10 mouse cellular contexts compared by ENCODE assay signal in the genomic region with DNA sequence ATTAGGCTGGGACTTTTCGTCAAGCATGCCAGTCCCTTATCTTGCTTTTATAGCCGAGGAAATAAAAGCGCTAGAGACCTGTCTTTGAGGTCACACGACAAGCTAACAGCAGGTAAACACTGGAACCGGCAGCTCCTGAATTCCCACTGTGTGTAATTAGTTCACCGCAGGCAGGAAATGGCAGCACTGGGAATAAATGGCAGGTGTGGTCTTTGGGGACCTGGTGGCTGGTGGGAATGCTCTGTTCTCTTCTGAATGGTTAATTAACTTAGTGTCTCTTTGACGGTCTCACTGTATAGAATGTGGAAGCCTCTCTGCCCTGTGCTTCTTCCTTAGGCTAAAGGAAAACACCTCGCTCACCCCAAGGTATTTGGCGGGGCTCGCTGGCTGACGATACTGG. TPM values are rescaled to one million over a fixed set of nuclear protein-coding genes. Genes with fewer than 3 reads are reported as not detected.
DNase-seq lines count a peak whose midpoint lies in the region; ATAC-seq and TF ChIP-seq lines count a peak whose summit lies in the region.
"Had no signal": no experiment of that assay in that cellular context is flagged by ENCODE, and none has a peak within 500 bp of the region (broad histone marks: within the 10 kb centered on the region; RNA-seq: fewer than 3 reads in every experiment).

No protein-coding gene starts in this region.

- no peak overlapping the region for H3K9ac ChIP-seq in kidney, postnatal 0 days (ENCODE audit: low read depth, low read length)
- H3K9ac ChIP-seq in embryonic facial prominence, embryonic 15.5 days: no peak overlapping the region

- intact Hi-C loops in left cerebral cortex, postnatal 4 days (cut with DNase I): no loop called here

- 0 out of 2 replicates have a peak, but pooled peaks cover 9% of the 10 kb centered on the region for H3K4me1 ChIP-seq in kidney, postnatal 0 days (replicated peaks; ENCODE audit: insufficient read depth, low read length)
- H3K4me1 ChIP-seq in embryonic facial prominence, embryonic 15.5 days: peaks cover 11% of the 10 kb centered on the region

- TF ChIP-seq CTCF in kidney, postnatal 0 days (IDR thresholded peaks at IDR 0.05; ENCODE audit: low read depth): no peak

- no peak for DNase-seq in kidney, postnatal 0 days (ENCODE audit: low spot score)
- DNase-seq in kidney, adult 8-10 months: no peak
- DNase-seq in ES-CJ7 (ENCODE audit: low read depth, low spot score): peak; percentile 67
- DNase-seq in embryo, embryonic 10.5 days (ENCODE audit: low spot score): no peak
- DNase-seq in adrenal gland, postnatal 10 days: no peak
- no peak for DNase-seq in left cerebral cortex, postnatal 4 days

- 16% methylated on average over 11 of the region's 11 CpGs for WGBS in kidney, postnatal 0 days
- WGBS in embryonic facial prominence, embryonic 15.5 days: 25% methylated on average over 11 of the region's 11 CpGs

- no peak overlapping the region for H3K4me3 ChIP-seq in kidney, postnatal 0 days (replicated peaks; ENCODE audit: low read depth, low read length)
- H3K4me3 ChIP-seq in embryonic facial prominence, embryonic 15.5 days (replicated peaks): no peak overlapping the region

- H3K4me2 ChIP-seq in kidney, postnatal 0 days (ENCODE audit: low read length): no peak overlapping the region
- no peak overlapping the region for H3K4me2 ChIP-seq in embryonic facial prominence, embryonic 15.5 days (replicated peaks)
- H3K4me2 ChIP-seq: heart, embryonic 11.5 days had no signal

- no peaks in the 10 kb centered on the region for H3K36me3 ChIP-seq in kidney, postnatal 0 days (ENCODE audit: insufficient read depth, low read length)
- H3K36me3 ChIP-seq in embryonic facial prominence, embryonic 15.5 days: no peaks in the 10 kb centered on the region

- H3K27me3 ChIP-seq in kidney, postnatal 0 days (ENCODE audit: insufficient read depth, low read length): no peaks in the 10 kb centered on the region
- no peaks in the 10 kb centered on the region for H3K27me3 ChIP-seq in embryonic facial prominence, embryonic 15.5 days

- H3K9me3 ChIP-seq in kidney, postnatal 0 days (replicated peaks; ENCODE audit: low read length): no peaks in the 10 kb centered on the region
- no peaks in the 10 kb centered on the region for H3K9me3 ChIP-seq in embryonic facial prominence, embryonic 15.5 days (replicated peaks)

- ATAC-seq in kidney, postnatal 0 days (replicated peaks; ENCODE audit: low FRiP score, low read depth): no peak
- peak; percentile 65; the same call in 1 of the 2 replicates for ATAC-seq in embryonic facial prominence, embryonic 15.5 days (ENCODE audit: insufficient number of reproducible peaks, low FRiP score, low TSS enrichment, low read depth)
- peak; percentile 2; the same call in 1 of the 2 replicates for ATAC-seq in megakaryocyte progenitor cell, adult 5-6 weeks (replicated peaks; ENCODE audit: poor library complexity)

- H3K27ac ChIP-seq in kidney, postnatal 0 days: peak overlapping the region; percentile 56
- peak overlapping the region; percentile 69 for H3K27ac ChIP-seq in embryonic facial prominence, embryonic 15.5 days (replicated peaks)
- H3K27ac ChIP-seq: macrophage had no signal

RNA-seq across cellular contexts. Expression of gene Lypd6b, which starts 23.9 kb away (rescaled TPM):
- polyA plus RNA-seq in kidney, postnatal 0 days (2015; fragmentation: Nextera tagmentation; extraction: Ambion mirVana): 8.2 and 8.9 TPM in 2 replicates
- 12.0 and 12.5 TPM in 2 replicates for polyA plus RNA-seq in embryonic facial prominence, embryonic 15.5 days (2015; fragmentation: Nextera tagmentation; extraction: Ambion mirVana)
- total RNA-seq in megakaryocyte progenitor cell, adult 5-6 weeks (2015): 0.27 TPM in 1 of 2 replicates, not detected in the other
- total RNA-seq in megakaryocyte progenitor cell, adult 5-6 weeks (2017): 0.12 TPM in 1 of 2 replicates, not detected in the other
- under 1 TPM in 1 of 2 experiments, not detected in 1; 0.24 TPM for total RNA-seq in adrenal gland, postnatal 10 days (2021)
- total RNA-seq in left cerebral cortex, postnatal 4 days (2021): 10 to 100 TPM; 19.3 to 21.4 TPM
- polyA plus RNA-seq: macrophage had no signal

Comparison
In these comparisons a context has a peak if more than half of its experiments do, and no peak if none do; other contexts are left out.
1. RNA of gene Lypd6b, which starts 23.9 kb away (total RNA-seq): 19.3 to 21.4 TPM in left cerebral cortex, postnatal 4 days; 0.12 to 0.27 TPM in megakaryocyte progenitor cell, adult 5-6 weeks and 0.24 TPM in adrenal gland, postnatal 10 days; every median in the first group is over 10 times any median in the second.